Mouse (Mus musculus) midbrain, embryonic 14.5 days (tissue): ENCODE measurements around the gene Yy2. TPM values are rescaled to one million over a fixed set of nuclear protein-coding genes. Genes with fewer than 3 reads are reported as not detected.

Experiments used
- ATAC-seq: fragments of 200-750 bp; cut with Nextera tagmentation; 2 replicates; pipeline ENCODE4 v1.8.0; 2017; ENCODE audit warnings: moderate number of reproducible peaks, moderate library complexity; ENCODE audit not compliant: low FRiP score, low TSS enrichment
- DNase-seq: peaks from one replicate; pipeline ENCODE4 v3.0.0-alpha.2; 2015
- H3K27ac ChIP-seq: fragments of 300-500 bp; sonication (generic); replicated peaks from 2 replicates; pipeline ENCODE4 v1.5.1; 2014; ENCODE audit warnings: mild to moderate bottlenecking, low read depth, low read length, moderate library complexity
- H3K27me3 ChIP-seq: fragments of 300-500 bp; sonication (generic); 2 replicates; pipeline ENCODE4 v1.6.1; 2014; ENCODE audit warnings: low read length, control low read depth, mixed read lengths; ENCODE audit not compliant: control insufficient read depth, insufficient read depth
- H3K36me3 ChIP-seq: fragments of 300-500 bp; sonication (generic); 2 replicates; pipeline ENCODE4 v1.6.1; 2014; ENCODE audit warnings: low read length, control low read depth; ENCODE audit not compliant: control insufficient read depth, insufficient read depth
- H3K4me1 ChIP-seq: fragments of 300-500 bp; sonication (generic); 2 replicates; pipeline ENCODE4 v1.6.1; 2014; ENCODE audit warnings: mild to moderate bottlenecking, antibody characterized with exemption, low read length, control low read depth; ENCODE audit not compliant: control insufficient read depth, insufficient read depth
- H3K4me2 ChIP-seq: fragments of 300-500 bp; sonication (generic); 2 replicates; pipeline ENCODE4 v1.6.1; 2014; ENCODE audit warnings: mild to moderate bottlenecking, low read length, moderate library complexity
- H3K4me3 ChIP-seq: fragments of 300-500 bp; sonication (generic); replicated peaks from 2 replicates; pipeline ENCODE4 v1.5.1; 2014; ENCODE audit warnings: low read depth, low read length
- H3K9ac ChIP-seq: fragments of 300-500 bp; sonication (generic); replicated peaks from 2 replicates; pipeline ENCODE4 v1.6.1; 2014; ENCODE audit warnings: mild to moderate bottlenecking, low read length, moderate library complexity
- H3K9me3 ChIP-seq: fragments of 300-500 bp; sonication (generic); 2 replicates; pipeline ENCODE4 v1.6.1; 2016; ENCODE audit warnings: low read length, control low read depth, mixed read lengths; ENCODE audit not compliant: control insufficient read depth
- WGBS: fragments of 180-500 bp; shearing (Covaris S2); extraction: QIAGEN DNeasy Blood & Tissue Kit; methylation state at CpG from one replicate; pipeline ENCODE4 v1.1.7; 2014; 5-methylcytosine and 5-hydroxymethylcytosine counted together
- polyA plus RNA-seq: library from polyadenylated mRNA; unstranded; fragments of >200 nt; fragmentation: Nextera tagmentation; extraction: Ambion mirVana; gene quantifications from 2 replicates; pipeline ENCODE4 v1.2.1, GENCODE M21; 2014

Yy2 gene
- polyA plus RNA-seq, 1 experiment from 2014 or later, result 2.2 TPM

- Histone ChIP-seq H3K4me2 (no peak overlapping the region), H3K4me1 (no peaks in the 10 kb centered on the region), H3K9me3 (no peaks in the 10 kb centered on the region), H3K36me3 (peaks cover 3% of the 10 kb centered on the region; the same call in 1 of the 2 replicates), H3K9ac (no peak overlapping the region), H3K4me3 (no peak overlapping the region), H3K27ac (no peak overlapping the region), H3K27me3 (no peaks in the 10 kb centered on the region)
- DNase-seq (no peak), ATAC-seq (no peak)
- 57% methylated on average over 5 of the region's 5 CpGs for WGBS
Measured at GRCm38 (mm10) chrX:157587001-157587400, 18.2 kb upstream of the Yy2 start.

GRCm38 (mm10) chrX:157586397-157586796, 17.6 kb upstream of the Yy2 start:
- Histone ChIP-seq H3K9ac (no peak overlapping the region), H3K27ac (no peak overlapping the region), H3K4me3 (no peak overlapping the region), H3K4me1 (no peaks in the 10 kb centered on the region), H3K4me2 (no peak overlapping the region), H3K36me3 (peaks cover 3% of the 10 kb centered on the region; the same call in 1 of the 2 replicates), H3K27me3 (no peaks in the 10 kb centered on the region), H3K9me3 (no peaks in the 10 kb centered on the region)
- ATAC-seq (no peak), DNase-seq (no peak)

GRCm38 (mm10) chrX:157579108-157579614, 10.4 kb upstream of the Yy2 start:
- ATAC-seq (no peak), DNase-seq (no peak)
- Histone ChIP-seq H3K36me3 (no peaks in the 10 kb centered on the region), H3K9me3 (no peaks in the 10 kb centered on the region), H3K9ac (no peak overlapping the region), H3K4me1 (no peaks in the 10 kb centered on the region), H3K4me3 (no peak overlapping the region), H3K4me2 (no peak overlapping the region), H3K27me3 (no peaks in the 10 kb centered on the region), H3K27ac (no peak overlapping the region)
- WGBS, result 65% methylated on average over 6 of the region's 6 CpGs

- Histone ChIP-seq H3K9me3 (no peaks in the 10 kb centered on the region), H3K36me3 (0 out of 2 replicates have a peak, but pooled peaks cover 4% of the 10 kb centered on the region), H3K27me3 (no peaks in the 10 kb centered on the region), H3K4me3 (no peak overlapping the region), H3K4me1 (no peaks in the 10 kb centered on the region), H3K27ac (no peak overlapping the region), H3K4me2 (no peak overlapping the region), H3K9ac (no peak overlapping the region)
- ATAC-seq, result no peak
- DNase-seq, result no peak
- 81% methylated on average over 2 of the region's 2 CpGs for WGBS
Measured at GRCm38 (mm10) chrX:157574683-157575082, 5.9 kb upstream of the Yy2 start.

DNA sequence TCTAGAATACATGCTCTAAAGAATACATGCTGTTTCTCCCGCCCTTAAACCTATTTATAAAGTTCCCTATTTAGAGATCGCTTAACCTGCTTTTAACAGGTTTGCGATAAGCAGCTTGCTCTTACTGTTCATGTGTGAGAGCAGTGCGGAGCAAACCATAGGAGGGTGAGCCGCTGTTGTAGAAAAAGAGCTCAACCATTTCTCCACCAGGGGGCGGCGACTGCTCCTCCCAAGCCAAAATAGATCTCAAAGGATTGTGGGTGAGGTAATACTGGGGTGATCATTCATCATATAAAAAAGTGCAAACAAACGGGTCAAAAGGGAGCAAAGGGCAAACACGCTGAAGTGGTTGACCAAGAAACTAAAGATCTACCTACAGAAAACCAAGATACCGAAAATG, 5.0 kb downstream of the Yy2 start:
- whole genome bisulfite sequencing, result 80% methylated on average over 10 of the region's 10 CpGs
- no peaks in the 10 kb centered on the region for H3K27me3 ChIP-seq
- ATAC-seq (no peak), DNase-seq (no peak)
- no peaks in the 10 kb centered on the region for H3K9me3 ChIP-seq
- 0 out of 2 replicates have a peak, but pooled peaks cover 11% of the 10 kb centered on the region for H3K36me3 ChIP-seq
- H3K4me3 ChIP-seq, result no peak overlapping the region
- H3K27ac ChIP-seq, result no peak overlapping the region
- no peak overlapping the region for H3K4me2 ChIP-seq
- H3K4me1 ChIP-seq, result no peaks in the 10 kb centered on the region
- no peak overlapping the region for H3K9ac ChIP-seq

DNA sequence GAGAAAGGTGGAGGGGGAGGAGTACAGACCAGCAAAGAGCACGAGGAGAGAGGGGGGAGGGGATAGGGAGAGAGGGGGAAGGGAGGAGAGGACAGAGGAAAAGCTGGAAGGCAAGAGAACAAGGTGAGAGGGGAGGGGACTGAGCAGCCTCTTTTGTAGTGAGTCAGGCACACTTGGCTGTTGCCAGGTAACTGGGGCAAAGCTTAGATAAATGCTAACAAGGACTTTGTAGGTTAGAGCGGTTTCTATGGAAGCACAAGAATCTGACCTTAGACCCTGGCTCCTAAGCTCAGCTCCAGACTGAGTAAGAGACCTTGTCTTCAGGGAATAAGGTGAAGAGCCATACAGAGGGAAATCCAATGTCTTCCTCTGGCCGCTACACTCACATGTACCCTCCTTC, 21.7 kb downstream of the Yy2 start:
- Histone ChIP-seq H3K4me1 (no peaks in the 10 kb centered on the region; the same call in 1 of the 2 replicates), H3K27me3 (no peaks in the 10 kb centered on the region), H3K9me3 (no peaks in the 10 kb centered on the region), H3K27ac (0 out of 2 replicates have a peak overlapping the region, but pooled peaks have one; percentile 20), H3K9ac (no peak overlapping the region), H3K36me3 (no peaks in the 10 kb centered on the region), H3K4me2 (no peak overlapping the region), H3K4me3 (no peak overlapping the region)
- ATAC-seq (peak; percentile 62; the same call in 1 of the 2 replicates), DNase-seq (peak; percentile 48)
- 24% methylated on average over 3 of the region's 3 CpGs for WGBS

Other genes starting within 250 kb of the Yy2 start
- gene Phex, start 153.7 kb downstream of the Yy2 start, polyA plus RNA-seq, result 0.30 and 0.67 TPM in 2 replicates
- 143 and 146 TPM in 2 replicates for gene Sms, start 76.7 kb downstream of the Yy2 start, polyA plus RNA-seq
- gene Mbtps2, start 29.7 kb upstream of the Yy2 start, polyA plus RNA-seq, result 22.1 and 31.6 TPM in 2 replicates
- gene Smpx, start 129.9 kb upstream of the Yy2 start, polyA plus RNA-seq, result not detected in 2 replicates
- 1.9 and 2.9 TPM in 2 replicates for gene Klhl34, start 249.4 kb upstream of the Yy2 start, polyA plus RNA-seq